Mouse (Mus musculus): Measurements from ENCODE around the gene Cap2. TPM values are rescaled to one million over a fixed set of nuclear protein-coding genes. Genes with fewer than 3 reads are reported as not detected.

Gene Cap2
- polyA plus RNA-seq, 1 experiment = not detected

DNA sequence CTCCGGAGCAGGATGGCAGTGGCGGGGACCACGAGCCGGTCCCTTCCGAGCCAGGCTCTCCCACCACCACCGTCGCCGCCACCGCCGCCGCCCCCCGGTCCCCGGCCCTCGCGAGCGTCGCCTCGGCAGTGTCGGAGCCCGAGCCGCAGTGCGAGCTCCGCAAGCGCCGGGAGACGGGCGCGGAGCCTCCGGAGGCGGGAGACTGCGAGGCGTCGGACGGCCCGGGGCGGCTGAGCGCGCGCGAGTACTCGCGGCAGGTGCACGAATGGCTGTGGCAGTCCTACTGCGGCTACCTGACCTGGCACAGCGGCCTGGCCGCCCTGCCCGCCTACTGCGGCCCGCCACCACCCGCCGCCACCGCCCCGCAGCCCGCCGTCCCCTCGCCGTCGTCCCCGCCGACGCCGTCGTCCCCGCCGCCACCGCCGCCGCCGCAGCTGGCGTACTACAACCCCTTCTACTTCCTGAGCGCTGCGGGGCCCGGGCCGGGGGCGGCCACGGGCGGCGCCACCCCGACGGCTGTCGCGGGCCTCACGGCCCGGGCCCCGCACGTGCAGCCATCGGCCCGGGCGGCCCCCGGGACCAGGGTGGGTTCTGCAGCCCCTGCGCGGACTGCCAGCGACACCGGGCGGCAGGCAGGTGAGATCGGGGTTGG is 168.1 kb downstream of the Cap2 start:
- TF ChIP-seq GATA1 (IDR thresholded peaks at IDR 0.05; ENCODE audit: low read length) = no peak

- no peak for TF ChIP-seq GATA1 (IDR thresholded peaks at IDR 0.05; ENCODE audit: low read length)
Observed at GRCm38 (mm10) chr13:46670514-46670913, 168.9 kb downstream of the Cap2 start.

DNA sequence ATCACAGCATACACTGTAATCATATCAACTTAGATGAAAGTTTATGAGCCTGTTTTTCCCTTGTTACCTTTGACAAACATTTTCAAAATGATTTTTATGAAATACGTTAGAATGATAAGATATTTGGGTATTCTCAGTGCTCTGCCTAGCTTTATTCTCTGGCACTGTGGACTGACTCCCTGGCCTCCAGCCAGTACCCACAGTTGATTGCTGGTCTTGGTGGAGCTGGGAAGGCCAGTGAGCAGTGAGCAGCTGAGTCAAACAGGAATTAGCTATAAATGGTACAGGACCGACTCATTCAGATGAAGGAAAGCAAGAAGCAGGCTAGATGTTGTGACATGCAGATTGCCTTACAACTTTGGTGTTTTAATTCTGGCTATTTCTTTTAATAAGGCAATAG is 173.0 kb downstream of the Cap2 start:
- TF ChIP-seq GATA1 (IDR thresholded peaks at IDR 0.05; ENCODE audit: low read length) = no peak

- TF ChIP-seq GATA1 (IDR thresholded peaks at IDR 0.05; ENCODE audit: low read length) = no peak
Observed at GRCm38 (mm10) chr13:46677721-46678120, 176.1 kb downstream of the Cap2 start.

DNA sequence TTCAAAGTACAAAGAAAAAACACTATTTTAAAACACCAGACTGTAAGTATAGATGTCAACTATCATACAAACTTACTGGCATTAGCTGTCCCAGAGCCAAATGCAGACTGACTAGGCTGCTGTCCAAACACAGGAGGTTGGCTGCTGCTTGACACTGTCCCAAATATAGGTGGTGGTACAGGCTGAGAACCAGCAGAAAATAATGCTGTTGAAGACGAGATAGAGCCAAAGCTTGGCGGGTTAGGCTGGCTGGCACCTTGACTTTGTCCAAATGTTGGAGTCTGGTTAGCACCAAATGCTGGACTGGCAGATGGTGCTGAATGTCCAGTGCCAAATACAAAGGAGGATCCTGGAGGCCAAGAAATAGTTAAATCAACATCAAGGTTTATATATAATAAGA is 181.3 kb downstream of the Cap2 start:
- no peak for TF ChIP-seq GATA1 (IDR thresholded peaks at IDR 0.05; ENCODE audit: low read length)

GRCm38 (mm10) chr13:46683370-46683769 is 181.7 kb downstream of the Cap2 start:
- no peak for TF ChIP-seq GATA1 (IDR thresholded peaks at IDR 0.05; ENCODE audit: low read length)

GRCm38 (mm10) chr13:46690559-46691241 is 189.1 kb downstream of the Cap2 start:
- TF ChIP-seq GATA1 (IDR thresholded peaks at IDR 0.05; ENCODE audit: low read length) = peak; percentile 67

- TF ChIP-seq GATA1 (IDR thresholded peaks at IDR 0.05; ENCODE audit: low read length) = no peak
Observed at GRCm38 (mm10) chr13:46695296-46695908, 193.8 kb downstream of the Cap2 start.

GRCm38 (mm10) chr13:46695932-46696331 is 194.3 kb downstream of the Cap2 start:
- TF ChIP-seq GATA1 (IDR thresholded peaks at IDR 0.05; ENCODE audit: low read length) = no peak

- TF ChIP-seq GATA1 (IDR thresholded peaks at IDR 0.05; ENCODE audit: low read length) = no peak
Observed at GRCm38 (mm10) chr13:46696788-46697187, 195.1 kb downstream of the Cap2 start.

DNA sequence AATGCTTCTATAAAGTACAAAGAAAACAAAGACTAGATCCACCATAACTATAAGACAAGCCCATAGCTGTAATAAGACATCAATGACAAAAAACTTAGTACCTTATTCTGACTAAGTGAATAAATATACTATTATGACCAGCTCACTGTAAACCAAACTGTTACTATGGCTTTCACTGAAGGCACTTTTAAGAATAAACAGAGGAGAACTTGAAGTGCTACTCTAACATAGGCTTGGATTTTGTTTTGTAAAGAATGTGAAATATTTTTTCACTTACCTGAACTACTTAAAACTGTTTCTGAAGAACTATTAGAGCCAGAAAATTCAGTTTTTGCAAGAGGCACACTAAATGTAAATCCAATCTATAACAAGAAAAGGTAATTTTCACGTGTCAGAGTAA is 197.7 kb downstream of the Cap2 start:
- TF ChIP-seq GATA1 (IDR thresholded peaks at IDR 0.05; ENCODE audit: low read length) = no peak

Other genes with a start within 250 kb of the Cap2 start
- not detected in 2 replicates for gene Stmnd1, start 228.1 kb upstream of the Cap2 start, polyA plus RNA-seq (2012)
- gene Rbm24, start 83.4 kb upstream of the Cap2 start, polyA plus RNA-seq (2012) = not detected in 2 replicates
- gene Fam8a1, start 167.7 kb downstream of the Cap2 start, polyA plus RNA-seq (2012) = 8.8 and 12.0 TPM in 2 replicates
- 17.8 and 22.7 TPM in 2 replicates for gene Nup153, start 226.1 kb downstream of the Cap2 start, polyA plus RNA-seq (2012)